Mouse (Mus musculus) megakaryocyte, embryonic 14.5 days (primary cell): ENCODE measurements around the gene Coq8a.

Experiments
- FLI1 ChIP-seq: IDR thresholded peaks from 2 replicates; pipeline ENCODE4 v1.6.1; 2012; ENCODE audit warnings: low read length, inconsistent platforms, mixed read lengths
- GATA1 ChIP-seq: IDR thresholded peaks from 3 replicates; pipeline ENCODE4 v1.6.1; 2012; ENCODE audit warnings: mixed read lengths, low read length, inconsistent platforms, borderline replicate concordance

- TF ChIP-seq GATA1: no peak
- TF ChIP-seq FLI1: no peak
Measured at GRCm38 (mm10) chr1:180171883-180172282, 27.5 kb downstream of the Coq8a start.
